ENCODE assay signal across 9 mouse cellular contexts in genomic region chr10:76067674-76068613, GRCm38 (mm10). TPM values are rescaled to one million over a fixed set of nuclear protein-coding genes. Genes with fewer than 3 reads are reported as not detected.
A peak's percentile ranks its signal among the peaks of the same experiment; 100 is the strongest.
DNase-seq lines count a peak whose midpoint lies in the region; ATAC-seq lines count a peak whose summit lies in the region.
"Had no signal": no experiment of that assay in that cellular context is flagged by ENCODE, and none has a peak within 500 bp of the region (broad histone marks: within the 10 kb centered on the region; RNA-seq: fewer than 3 reads in every experiment).

No protein-coding gene starts in this region.

- H3K9ac ChIP-seq in neural tube, embryonic 11.5 days (ENCODE audit: low read length), result no peak overlapping the region
- H3K9ac ChIP-seq: hindbrain, embryonic 15.5 days had no signal

- ATAC-seq in neural tube, embryonic 11.5 days (ENCODE audit: insufficient read depth, low FRiP score, low TSS enrichment), result no peak

- H3K9me3 ChIP-seq in neural tube, embryonic 11.5 days (ENCODE audit: control insufficient read depth, low read length), result no peaks in the 10 kb centered on the region
- no peaks in the 10 kb centered on the region for H3K9me3 ChIP-seq in limb, embryonic 10.5 days (replicated peaks)
- H3K9me3 ChIP-seq: hindbrain, embryonic 15.5 days had no signal

- no peaks in the 10 kb centered on the region for H3K4me1 ChIP-seq in neural tube, embryonic 11.5 days (ENCODE audit: control insufficient read depth, insufficient read depth, low read length)
- peaks cover 9% of the 10 kb centered on the region for H3K4me1 ChIP-seq in limb, embryonic 10.5 days

- no peak overlapping the region for H3K4me2 ChIP-seq in neural tube, embryonic 11.5 days (ENCODE audit: low read depth)
- H3K4me2 ChIP-seq: hindbrain, embryonic 15.5 days; midbrain, embryonic 11.5 days had no signal

- H3K27me3 ChIP-seq in neural tube, embryonic 11.5 days (ENCODE audit: control insufficient read depth, insufficient read depth, low read length), result no peaks in the 10 kb centered on the region
- H3K27me3 ChIP-seq in limb, embryonic 10.5 days (ENCODE audit: low read depth, poor library complexity, severe bottlenecking), result no peaks in the 10 kb centered on the region
- H3K27me3 ChIP-seq: hindbrain, embryonic 15.5 days had no signal

- WGBS in neural tube, embryonic 11.5 days, result 23% methylated on average over 12 of the region's 12 CpGs
- 41% methylated on average over 12 of the region's 12 CpGs for WGBS in limb, embryonic 10.5 days

- H3K36me3 ChIP-seq in neural tube, embryonic 11.5 days (ENCODE audit: control insufficient read depth, insufficient read depth, low read length), result no peaks in the 10 kb centered on the region
- no peaks in the 10 kb centered on the region for H3K36me3 ChIP-seq in limb, embryonic 10.5 days
- H3K36me3 ChIP-seq: hindbrain, embryonic 15.5 days had no signal

- intact Hi-C loops in left cerebral cortex, postnatal 4 days (cut with DNase I), result no loop called here

- H3K27ac ChIP-seq in neural tube, embryonic 11.5 days (ENCODE audit: low read depth, low read length), result no peak overlapping the region
- H3K27ac ChIP-seq in limb, embryonic 10.5 days, result peak overlapping the region; percentile 44; the same call in 1 of the 2 replicates
- H3K27ac ChIP-seq: hindbrain, embryonic 15.5 days had no signal

- peak; percentile 9 for DNase-seq in neural tube, embryonic 11.5 days (ENCODE audit: low spot score)
- no peak for DNase-seq in neural tube, embryonic 10.5 days (ENCODE audit: extremely low spot score, low spot score)
- DNase-seq in embryo, embryonic 11 days, result peak; percentile 38
- DNase-seq in limb, embryonic 10.5 days (ENCODE audit: low spot score), result no peak
- no peak for DNase-seq in left cerebral cortex, adult 9 months (ENCODE audit: low spot score in 2 of 2)
- no peak for DNase-seq in left cerebral cortex, postnatal 4 days
- DNase-seq in thymus, postnatal 14 days, result no peak

- no peak overlapping the region for H3K4me3 ChIP-seq in neural tube, embryonic 11.5 days (ENCODE audit: low read depth, low read length)
- H3K4me3 ChIP-seq in limb, embryonic 10.5 days, result no peak overlapping the region
- H3K4me3 ChIP-seq: hindbrain, embryonic 15.5 days had no signal

RNA-seq across cellular contexts. Expression of gene Zfp280b, which starts 35.5 kb away (rescaled TPM):
- polyA plus RNA-seq in neural tube, embryonic 11.5 days (2014; fragmentation: Nextera tagmentation; extraction: Ambion mirVana), result 28.8 and 29.2 TPM in 2 replicates
- 42.7 and 43.7 TPM in 2 replicates for polyA plus RNA-seq in limb, embryonic 10.5 days (2016; fragmentation: Nextera tagmentation; extraction: Ambion mirVana)
- total RNA-seq in left cerebral cortex, postnatal 4 days (2021), result 10 to 100 TPM; 10.3 to 11.4 TPM

RNA-seq across cellular contexts. Expression of gene Slc5a4b, which starts 42.8 kb away (rescaled TPM):
- polyA plus RNA-seq in neural tube, embryonic 11.5 days (2014; fragmentation: Nextera tagmentation; extraction: Ambion mirVana), result not detected in 2 replicates
- polyA plus RNA-seq in limb, embryonic 10.5 days (2016; fragmentation: Nextera tagmentation; extraction: Ambion mirVana), result 0.04 TPM in 1 of 2 replicates, not detected in the other
- total RNA-seq in left cerebral cortex, postnatal 4 days (2021), result not detected
- polyA plus RNA-seq: hindbrain, embryonic 15.5 days; midbrain, embryonic 11.5 days had no signal

Comparison
In these comparisons a context has a peak if more than half of its experiments do, and no peak if none do; other contexts are left out.
1. DNase-seq: peak in neural tube, embryonic 11.5 days (single experiment) and embryo, embryonic 11 days (single experiment); none in neural tube, embryonic 10.5 days (single experiment), limb, embryonic 10.5 days (single experiment), left cerebral cortex, adult 9 months (0 of 2), left cerebral cortex, postnatal 4 days (single experiment) and thymus, postnatal 14 days (single experiment).